Mouse (Mus musculus) 416B (cell line): ENCODE measurements around the gene Hepacam.

Experiments
- DNase-seq: peaks from one replicate; pipeline ENCODE4 v3.0.0; 2011; ENCODE audit warnings: low read depth

Hepacam gene

DNA sequence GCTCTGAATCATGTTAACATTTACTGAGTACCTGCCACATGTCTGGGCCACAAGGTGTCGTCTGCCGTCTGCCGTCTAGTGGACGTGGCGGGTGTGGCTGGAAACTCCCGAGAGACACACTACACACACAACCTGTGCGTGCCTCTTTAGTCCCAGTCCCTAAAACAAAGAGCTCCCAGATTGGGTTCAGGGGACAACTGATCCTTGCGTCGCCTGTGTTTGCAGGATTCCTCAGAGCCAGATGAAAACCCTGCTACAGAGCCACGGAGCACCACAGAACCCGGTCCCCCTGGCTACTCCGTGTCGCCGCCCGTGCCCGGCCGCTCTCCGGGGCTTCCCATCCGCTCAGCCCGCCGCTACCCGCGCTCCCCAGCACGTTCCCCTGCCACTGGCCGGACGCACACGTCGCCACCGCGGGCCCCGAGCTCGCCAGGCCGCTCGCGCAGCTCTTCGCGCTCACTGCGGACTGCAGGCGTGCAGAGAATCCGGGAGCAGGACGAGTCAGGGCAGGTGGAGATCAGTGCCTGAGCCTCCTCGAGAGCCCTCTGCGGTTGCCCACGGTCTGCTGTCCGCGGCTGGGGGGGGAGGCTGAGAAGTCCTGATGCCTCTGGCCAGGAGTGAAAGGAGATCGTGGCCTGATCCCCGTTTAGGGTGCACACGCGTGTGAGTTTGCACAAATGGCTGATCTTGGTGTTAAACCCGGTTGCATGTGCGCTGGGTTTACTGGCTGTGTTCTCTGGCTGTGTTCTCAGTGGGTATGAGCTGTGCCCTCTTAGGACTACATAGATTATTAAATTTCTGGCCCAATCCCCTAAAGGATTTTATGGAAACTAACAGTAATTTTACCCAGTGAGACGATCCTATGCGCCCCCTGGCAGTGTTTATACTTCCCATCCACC, 17.4 kb downstream of the Hepacam start:
- DNase-seq, result no peak

DNA sequence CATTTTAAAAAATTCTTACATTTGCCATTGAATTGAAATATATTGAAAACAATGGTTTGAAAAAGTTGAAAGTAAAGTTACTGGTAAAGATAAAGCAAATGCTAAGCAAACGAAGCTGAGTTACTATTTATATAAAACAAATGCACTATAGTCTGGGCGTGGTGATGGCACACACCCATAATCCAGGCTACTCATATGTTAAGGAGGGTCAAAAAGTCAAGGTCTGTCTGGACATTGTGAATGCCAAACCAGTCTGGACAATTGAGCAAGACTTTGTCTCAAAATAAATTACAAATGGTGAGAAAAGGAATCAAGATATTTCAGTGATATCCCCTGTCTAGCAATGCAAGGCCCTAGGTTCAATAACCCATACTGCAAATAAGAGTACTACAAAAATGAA, 23.7 kb downstream of the Hepacam start:
- DNase-seq, result no peak

DNA sequence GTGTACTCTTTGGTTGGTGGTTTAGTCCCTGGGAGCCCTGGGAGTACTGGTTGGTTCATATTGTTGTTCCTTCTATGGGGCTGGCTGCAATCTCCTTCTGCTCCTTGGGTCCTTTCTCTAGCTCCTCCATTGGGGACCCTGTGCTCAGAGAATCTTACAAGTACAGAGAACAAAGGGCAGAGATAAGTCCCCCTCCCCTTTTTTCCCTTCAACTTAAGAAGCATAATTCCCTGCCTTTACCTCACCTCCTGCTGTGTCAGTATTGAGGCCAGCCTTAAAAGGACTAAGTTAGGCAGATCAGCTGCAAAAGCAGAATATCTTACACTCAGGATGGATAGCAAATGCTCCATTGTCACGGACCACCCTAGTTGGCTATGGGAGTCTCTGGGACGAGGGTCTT, 24.9 kb downstream of the Hepacam start:
- DNase-seq, result no peak

DNA sequence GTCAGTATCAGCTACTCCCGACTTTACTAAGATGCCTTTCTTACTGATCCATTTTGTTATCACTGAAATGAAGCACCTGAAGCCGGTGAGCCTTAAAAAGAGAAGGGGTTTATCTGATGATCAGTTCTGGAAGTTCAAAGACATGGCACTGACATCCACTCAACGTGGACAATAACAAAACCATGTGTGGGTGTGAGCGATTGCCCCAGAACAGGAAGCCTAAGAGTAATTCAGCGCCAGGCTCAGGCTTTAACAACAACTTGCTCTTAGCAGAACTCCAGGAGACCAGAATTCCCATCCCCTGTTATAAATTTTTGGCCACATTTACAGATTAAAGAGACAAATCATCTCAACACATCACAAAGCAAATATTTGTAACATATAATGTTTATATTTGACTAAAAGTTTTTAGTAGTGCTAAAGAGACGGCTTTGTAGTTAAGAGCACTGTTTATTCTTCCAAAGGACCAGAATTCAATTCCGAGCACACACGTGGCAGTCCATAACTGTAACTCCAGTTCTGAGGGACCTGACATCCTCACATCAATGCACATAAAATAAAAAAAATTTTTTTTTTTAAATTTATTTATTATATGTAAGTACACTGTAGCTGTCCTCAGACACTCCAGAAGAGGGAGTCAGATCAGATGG, 26.5 kb downstream of the Hepacam start:
- DNase-seq, result no peak

DNA sequence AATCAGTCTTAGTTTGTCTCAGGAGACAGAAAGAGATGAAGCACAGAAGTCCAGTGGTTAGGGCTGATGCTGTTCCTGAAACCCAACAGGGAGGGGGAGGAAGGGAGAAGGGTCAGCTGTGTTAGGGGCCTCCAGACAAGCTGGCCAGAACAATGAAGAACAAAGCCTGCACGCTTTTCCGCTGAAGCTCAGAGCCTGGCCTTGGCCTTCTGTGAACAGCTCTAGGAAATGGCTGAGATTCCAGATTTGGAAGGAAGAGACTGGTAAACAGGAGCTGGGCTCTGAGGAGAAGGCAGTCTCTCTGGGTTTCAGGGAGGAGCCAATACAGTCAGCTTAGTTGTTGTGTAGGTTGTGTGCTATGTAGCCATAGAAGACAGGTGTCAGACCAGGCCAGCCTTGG, 33.4 kb downstream of the Hepacam start:
- DNase-seq, result no peak

DNA sequence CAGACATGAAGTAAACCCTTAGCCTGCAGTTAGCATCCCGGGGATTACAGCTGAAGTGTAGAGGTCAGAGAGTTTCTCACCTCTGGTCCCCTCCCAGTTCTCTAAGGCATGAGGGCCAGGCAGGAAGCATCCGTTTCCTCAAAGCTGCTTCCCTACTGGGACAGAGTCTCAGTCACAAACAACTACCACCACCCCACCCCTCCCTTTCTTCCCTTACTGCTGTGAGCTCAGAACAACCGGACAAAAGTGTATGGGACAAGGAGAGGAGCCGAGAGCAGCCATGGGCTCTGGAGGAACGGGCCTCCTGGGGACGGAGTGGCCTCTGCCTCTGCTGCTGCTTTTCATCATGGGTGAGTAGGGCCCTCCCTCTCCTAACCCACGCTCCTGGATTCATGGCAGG, 34.7 kb downstream of the Hepacam start, which contains the start of gene Robo4:
TSS of gene Robo4 (plus strand) at position 96 of the 400 bp plus-strand sequence.
- peak; percentile 31 for DNase-seq

DNA sequence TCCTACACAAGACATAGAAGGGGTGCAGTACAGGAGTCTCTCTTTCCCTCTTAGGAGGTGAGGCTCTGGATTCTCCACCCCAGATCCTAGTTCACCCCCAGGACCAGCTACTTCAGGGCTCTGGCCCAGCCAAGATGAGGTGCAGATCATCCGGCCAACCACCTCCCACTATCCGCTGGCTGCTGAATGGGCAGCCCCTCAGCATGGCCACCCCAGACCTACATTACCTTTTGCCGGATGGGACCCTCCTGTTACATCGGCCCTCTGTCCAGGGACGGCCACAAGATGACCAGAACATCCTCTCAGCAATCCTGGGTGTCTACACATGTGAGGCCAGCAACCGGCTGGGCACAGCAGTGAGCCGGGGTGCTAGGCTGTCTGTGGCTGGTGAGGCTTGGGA, 35.4 kb downstream of the Hepacam start:
- DNase-seq, result no peak

DNA sequence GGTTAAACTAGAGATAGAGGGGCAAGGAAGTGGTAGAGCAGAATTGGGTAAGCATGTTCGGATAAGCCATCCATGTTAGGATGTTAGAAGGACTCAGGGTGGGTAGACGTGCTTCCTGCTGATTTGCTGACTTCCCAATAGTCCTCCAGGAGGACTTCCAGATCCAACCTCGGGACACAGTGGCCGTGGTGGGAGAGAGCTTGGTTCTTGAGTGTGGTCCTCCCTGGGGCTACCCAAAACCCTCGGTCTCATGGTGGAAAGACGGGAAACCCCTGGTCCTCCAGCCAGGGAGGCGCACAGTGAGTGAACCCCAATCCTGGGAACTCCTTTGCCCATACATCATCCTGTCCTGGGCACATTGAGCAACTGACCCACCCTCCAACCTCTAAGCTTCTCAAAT, 35.9 kb downstream of the Hepacam start:
- DNase-seq, result no peak

DNA sequence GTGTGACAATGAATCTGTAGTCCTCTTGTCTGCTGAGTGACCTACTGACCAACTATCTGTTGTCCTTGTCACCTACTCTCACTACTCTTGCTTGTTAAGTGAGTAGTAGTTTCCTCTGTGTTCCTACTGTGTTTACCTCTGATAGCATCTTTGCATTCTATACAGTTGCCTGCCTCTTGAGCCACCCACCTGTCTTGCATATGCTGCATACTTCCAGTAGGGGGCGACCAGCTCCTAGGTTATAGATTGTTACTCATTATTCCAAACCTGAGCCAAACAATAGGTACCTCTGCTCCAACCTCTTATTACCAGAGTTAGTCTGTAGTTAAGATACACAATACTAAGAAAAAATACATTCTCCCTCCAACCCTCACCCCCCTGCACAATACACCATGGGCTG, 39.2 kb downstream of the Hepacam start:
- peak; percentile 57 for DNase-seq

DNA sequence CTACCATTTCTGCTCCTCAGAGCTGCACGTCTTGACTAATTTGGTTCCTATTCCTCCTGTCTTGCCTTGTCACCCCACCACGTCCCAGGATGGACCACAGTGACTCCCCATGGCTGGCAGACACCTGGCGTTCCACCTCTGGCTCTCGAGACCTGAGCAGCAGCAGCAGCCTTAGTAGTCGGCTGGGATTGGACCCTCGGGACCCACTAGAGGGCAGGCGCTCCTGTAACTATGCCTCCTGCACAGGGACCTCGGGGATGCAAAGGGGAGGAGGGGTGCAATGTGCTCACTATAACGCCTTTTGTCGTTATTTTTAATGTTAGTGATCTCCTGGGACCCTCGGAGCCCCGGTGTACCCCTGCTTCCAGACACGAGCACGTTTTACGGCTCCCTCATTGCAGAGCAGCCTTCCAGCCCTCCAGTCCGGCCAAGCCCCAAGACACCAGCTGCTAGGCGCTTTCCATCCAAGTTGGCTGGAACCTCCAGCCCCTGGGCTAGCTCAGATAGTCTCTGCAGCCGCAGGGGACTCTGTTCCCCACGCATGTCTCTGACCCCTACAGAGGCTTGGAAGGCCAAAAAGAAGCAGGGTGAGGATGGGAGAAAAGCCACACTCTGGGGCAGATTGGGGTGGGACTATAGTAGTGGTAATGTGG, 40.8 kb downstream of the Hepacam start:
- DNase-seq, result no peak

DNA sequence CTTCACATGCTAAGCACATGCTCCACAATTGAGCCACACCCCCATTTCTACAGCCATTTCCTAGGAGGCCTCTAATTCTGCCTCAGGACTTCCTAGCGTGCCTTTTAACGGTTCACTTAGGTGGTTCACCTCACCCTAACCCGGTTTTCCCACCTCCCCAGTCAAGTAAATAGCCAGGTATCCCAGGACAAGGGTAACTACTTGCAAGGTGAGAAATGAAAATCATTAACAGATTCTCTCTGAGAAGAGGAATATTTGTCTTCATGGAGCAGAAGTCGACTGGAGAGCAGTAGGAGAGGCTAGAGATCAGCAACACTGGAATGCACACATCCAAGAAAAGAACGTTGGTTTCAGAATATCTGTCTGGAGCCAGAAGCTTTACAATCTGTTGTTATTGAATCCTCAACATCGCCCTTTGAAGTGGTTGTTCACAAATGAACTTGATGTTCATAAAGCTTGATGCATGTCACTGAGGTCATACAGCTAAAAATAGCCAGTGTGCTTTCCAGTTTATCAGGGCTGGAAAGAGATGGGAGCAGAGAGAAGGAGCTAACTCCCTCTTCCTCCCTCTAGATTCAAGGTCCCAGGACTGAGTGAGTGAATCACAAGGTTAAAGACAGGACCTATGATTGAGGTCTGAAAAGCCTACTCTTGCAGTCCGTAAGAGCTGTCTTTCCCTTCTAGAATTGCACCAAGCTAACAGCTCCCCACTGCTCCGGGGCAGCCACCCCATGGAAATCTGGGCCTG, 42.7 kb downstream of the Hepacam start:
- no peak for DNase-seq

DNA sequence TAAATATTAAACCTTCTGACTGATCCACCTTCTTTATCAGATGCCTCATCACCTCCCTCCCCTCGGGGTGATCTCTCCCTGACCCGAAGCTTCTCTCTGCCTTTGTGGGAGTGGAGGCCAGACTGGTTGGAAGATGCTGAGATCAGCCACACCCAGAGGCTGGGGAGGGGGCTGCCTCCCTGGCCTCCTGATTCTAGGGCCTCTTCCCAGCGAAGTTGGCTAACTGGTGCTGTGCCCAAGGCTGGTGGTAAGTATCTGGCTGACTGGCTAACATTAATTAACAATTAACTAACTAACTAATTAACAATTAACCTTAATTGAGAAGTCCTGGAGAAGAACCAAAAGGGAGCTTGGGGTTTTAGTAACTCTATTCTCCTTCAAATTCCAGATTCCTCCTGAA, 45.8 kb downstream of the Hepacam start:
- DNase-seq, result no peak

DNA sequence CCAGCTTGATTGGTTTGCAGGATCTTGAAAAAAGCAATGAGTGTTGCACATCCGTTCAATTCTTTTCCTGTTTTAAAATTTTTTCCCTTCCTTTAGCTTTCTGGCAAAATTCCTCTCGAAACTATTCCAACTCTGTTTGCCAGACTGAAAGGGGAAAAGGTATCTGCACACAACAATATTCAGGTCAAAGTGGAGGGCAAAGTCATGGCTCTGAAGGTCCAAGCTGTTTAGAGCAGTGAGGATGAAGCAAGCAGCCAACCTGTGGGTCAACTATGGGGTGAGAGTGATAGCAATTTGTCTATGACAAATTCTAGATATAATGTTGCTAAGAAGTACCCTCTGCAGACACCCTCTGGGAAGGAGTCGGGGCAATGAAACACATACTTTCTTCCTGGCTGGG, 47.5 kb downstream of the Hepacam start:
- no peak for DNase-seq

DNA sequence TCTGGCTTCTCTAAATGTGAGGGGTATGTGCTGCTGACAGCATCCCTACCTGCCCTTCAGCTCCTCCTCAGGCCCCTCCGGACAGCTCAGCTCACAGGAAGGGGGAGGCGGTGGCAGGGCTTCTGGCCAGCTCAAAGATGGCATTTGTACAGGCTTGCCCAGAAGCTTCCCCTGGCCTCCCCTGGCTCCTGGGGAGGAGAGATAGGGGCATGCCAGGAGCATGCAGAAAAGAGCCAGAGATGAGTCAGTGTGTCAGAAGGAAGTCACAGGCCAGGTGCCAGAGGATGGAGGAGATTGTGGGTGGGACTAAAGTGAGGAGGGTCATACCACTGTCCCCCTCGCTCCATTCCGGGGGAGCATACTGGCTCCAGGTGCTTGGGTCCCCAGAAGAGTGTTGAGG, 51.6 kb downstream of the Hepacam start:
- DNase-seq, result peak; percentile 43

DNA sequence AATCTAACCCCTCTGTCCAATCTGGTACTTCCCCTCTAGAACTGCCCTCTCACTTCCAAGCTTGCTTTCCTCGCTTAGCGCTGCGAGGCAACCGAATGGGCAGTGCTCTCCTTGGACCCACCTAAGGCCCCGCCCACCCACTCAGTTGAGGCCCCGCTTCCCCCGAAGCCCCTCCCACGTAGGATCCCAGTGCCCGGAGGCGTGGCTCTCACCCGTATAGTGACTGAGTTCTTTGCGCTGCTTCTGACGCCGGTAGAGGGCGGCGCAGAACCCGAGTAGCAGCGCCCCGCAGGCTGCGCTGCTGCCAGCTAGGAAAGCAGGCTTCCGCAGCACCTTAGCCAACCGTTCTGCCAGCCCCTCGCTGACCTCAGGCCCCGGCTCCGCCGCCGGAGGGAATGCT, 53.5 kb downstream of the Hepacam start:
- DNase-seq, result no peak

DNA sequence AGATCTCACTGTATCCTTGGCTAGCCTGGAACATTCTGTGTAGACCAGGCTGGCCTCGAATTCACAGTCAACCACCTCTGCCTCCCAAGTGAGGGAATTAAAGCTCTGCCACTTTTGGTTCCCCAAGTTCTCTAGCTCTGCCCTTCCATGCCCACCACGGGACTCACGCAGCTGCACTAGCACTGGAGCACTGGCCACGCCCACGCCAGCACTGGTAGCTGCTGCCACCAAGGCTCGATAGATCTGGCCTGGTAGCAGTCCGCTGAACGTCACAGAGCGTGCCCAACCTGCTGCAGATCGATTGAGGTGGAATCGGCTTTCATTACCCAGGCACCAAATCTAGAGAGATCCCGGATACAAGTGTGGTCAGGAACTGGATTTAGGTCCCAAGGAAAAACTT, 54.1 kb downstream of the Hepacam start:
- no peak for DNase-seq

DNA sequence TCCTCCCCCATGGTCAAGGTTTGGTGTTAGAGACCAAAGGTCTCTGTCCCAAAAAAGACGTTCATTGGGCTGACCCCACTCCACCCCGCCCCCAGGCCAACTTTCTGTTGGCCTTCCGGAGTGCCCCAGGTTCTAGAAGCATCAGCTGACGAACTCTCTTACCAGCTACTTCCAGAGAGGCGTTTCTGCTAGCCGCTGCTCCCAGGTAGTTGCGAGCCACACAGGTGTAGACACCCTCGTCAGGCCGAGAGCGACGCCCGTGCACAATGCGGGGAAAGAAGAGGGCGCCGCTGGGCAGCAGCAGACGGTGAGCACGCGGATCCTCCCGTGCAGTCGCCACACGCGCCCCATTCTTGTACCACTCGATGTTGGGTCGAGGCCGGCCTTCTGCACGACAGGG, 62.2 kb downstream of the Hepacam start:
- DNase-seq, result no peak

DNA sequence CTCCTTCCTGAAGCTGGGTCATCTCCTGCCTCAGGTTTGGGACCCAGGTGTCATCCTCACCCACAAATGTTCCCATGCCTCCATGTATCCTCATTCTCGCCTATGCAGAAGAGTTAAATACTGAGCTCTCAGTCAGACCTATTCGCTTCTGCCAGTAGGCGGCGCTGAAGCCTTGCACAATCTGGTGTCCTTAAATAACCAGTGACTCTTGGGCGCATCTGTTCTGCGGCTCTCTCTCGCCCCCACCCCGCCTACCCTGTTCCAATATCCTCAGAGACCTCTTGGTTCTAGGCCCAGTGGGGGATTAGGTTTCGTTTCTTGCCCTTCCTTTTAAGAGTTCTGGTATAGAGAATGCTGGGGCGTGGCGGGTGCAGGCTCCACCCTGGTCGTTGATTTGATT, 63.4 kb downstream of the Hepacam start:
- peak; percentile 90 for DNase-seq

DNA sequence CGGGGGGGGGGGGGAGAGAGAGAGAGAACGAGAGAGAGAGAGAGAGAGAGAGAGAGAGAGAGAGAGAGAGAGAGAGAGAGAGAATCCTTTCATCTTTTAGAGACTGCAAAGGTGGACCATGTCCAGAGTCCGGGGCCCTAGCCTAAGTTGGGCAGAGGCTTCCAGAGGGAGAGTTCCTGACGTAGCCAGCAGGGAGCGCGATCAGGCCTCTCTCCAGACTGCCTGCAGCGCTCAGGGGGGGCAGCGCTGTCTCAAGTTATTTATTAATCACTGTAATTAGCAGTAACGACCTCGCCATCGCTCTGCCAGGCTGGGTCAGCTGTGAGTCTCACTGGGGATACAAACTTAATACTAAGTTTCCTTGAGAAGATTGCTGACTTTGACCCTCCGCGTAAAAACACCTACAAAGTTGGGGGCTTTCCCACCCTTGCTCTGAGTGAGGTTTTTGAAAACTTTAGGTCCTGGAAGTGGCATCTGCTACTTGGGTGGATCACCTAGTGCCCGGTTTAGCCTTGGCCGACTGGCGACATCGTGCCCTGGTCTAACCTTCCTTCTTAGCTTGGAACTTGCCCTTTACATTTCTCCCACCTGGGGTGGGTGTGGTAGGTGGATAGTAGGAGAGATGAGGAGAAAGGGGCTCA, 65.0 kb downstream of the Hepacam start:
- DNase-seq, result peak; percentile 77

DNA sequence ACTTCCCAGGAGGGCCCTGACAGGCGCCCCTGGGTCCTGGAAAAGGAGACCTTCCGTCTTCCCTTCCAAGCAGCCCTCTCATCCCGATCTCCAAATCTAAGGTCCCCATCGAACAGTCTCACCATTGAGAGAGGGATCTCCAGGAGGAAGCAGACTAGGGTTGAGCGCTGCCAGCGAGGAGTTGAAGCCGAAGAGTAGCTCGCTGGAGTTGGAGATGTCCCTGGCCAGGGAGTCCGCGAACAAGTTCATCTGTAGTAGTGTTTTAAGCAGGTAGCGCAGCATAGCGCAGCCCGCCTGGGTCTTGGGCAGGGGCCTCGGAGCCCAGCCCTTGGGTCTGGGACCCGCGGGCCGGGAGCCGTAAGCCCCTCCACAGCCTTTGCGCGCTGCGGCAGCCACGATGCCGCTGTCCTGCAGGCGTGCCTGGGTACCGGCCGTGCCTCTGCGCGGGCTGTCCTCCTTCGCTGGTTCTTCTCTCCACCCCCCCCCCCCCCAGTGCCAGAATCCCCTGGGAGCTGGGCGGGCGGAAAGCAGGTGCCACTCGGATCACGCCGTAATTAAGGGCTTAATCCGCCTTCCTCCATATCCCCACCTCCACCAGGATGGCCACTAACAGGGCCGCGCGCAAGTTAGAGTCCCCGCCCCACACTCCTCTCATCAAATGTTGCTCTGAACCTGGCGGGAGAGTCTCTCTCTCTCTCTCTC, 65.7 kb downstream of the Hepacam start, which contains the start of gene Robo3:
TSS of gene Robo3 (minus strand) at position 527 of the 702 bp plus-strand sequence.
- DNase-seq, result peak; percentile 71
